Mouse (Mus musculus) E14TG2a.4 (cell line): Measurements from ENCODE around the gene Uqcc2.

ENCODE experiments used
- CTCF ChIP-seq: conservative IDR thresholded peaks from 2 replicates; pipeline ENCODE4 v1.5.1; 2014; ENCODE audit warnings: low read length
- NANOG ChIP-seq: IDR thresholded peaks from 2 replicates; pipeline ENCODE4 v1.6.1; 2014; ENCODE audit warnings: borderline replicate concordance, low read length, mixed read lengths

DNA sequence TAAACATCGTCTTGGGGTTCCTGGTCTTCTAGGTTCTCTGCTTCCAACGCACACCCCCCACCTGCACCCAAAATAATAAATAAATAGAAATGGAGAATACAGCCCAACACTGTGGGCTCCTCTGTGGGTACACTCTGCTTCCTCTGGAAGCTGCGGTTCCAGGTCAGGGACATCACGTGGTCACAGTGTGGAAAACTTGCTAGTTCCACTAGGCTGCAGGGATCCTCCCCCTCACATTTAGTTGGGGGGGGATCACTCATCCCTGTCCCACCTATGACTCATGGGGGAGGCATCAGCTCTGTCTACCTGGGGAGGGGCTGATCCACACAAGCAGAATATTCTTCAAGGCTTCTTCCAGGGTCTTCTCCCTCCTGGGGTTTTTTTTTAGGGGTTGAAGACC lies 10.4 kb upstream of the Uqcc2 start:
- TF ChIP-seq CTCF (no peak), NANOG (no peak)
